Mouse (Mus musculus) liver, embryonic 14.5 days (tissue): ENCODE measurements around the gene H1foo.

ENCODE experiments used
- CTCF ChIP-seq: IDR thresholded peaks from 2 replicates; pipeline ENCODE4 v1.5.1; 2016; ENCODE audit warnings: antibody characterized with exemption, low read depth, control low read depth
- EP300 ChIP-seq: IDR thresholded peaks from 2 replicates; pipeline ENCODE4 v1.6.1; 2016; ENCODE audit warnings: antibody characterized with exemption, low read depth

- TF ChIP-seq CTCF, result no peak
- TF ChIP-seq EP300, result no peak
These were observed 48.4 kb upstream of the H1foo start for GRCm38 (mm10) chr6:115896346-115896745.
